Mouse (Mus musculus) neural tube, embryonic 12.5 days (tissue): ENCODE measurements around the gene Cdk5rap2. TPM values are rescaled to one million over a fixed set of nuclear protein-coding genes. Genes with fewer than 3 reads are reported as not detected.

Source experiments
- ATAC-seq: fragments of 200-750 bp; cut with Nextera tagmentation; 2 replicates; pipeline ENCODE4 v1.8.0; 2017; ENCODE audit warnings: low read depth, mild to moderate bottlenecking, moderate TSS enrichment, moderate library complexity; ENCODE audit not compliant: low FRiP score
- H3K27ac ChIP-seq: fragments of 300-500 bp; sonication (generic); 2 replicates; pipeline ENCODE4 v1.5.1; 2016
- H3K27me3 ChIP-seq: fragments of 300-500 bp; sonication (generic); replicated peaks from 2 replicates; pipeline ENCODE4 v1.6.1; 2016; ENCODE audit warnings: mild to moderate bottlenecking
- H3K36me3 ChIP-seq: fragments of 300-500 bp; sonication (generic); 2 replicates; pipeline ENCODE4 v1.6.1; 2016; ENCODE audit warnings: mild to moderate bottlenecking
- H3K4me1 ChIP-seq: fragments of 300-500 bp; sonication (generic); 2 replicates; pipeline ENCODE4 v1.6.1; 2016
- H3K4me2 ChIP-seq: fragments of 300-500 bp; sonication (generic); replicated peaks from 2 replicates; pipeline ENCODE4 v1.6.1; 2016; ENCODE audit warnings: mild to moderate bottlenecking
- H3K4me3 ChIP-seq: fragments of 300-500 bp; sonication (generic); 2 replicates; pipeline ENCODE4 v1.5.1; 2016
- H3K9ac ChIP-seq: fragments of 300-500 bp; sonication (generic); 2 replicates; pipeline ENCODE4 v1.6.1; 2016; ENCODE audit warnings: mild to moderate bottlenecking
- H3K9me3 ChIP-seq: fragments of 300-500 bp; sonication (generic); 2 replicates; pipeline ENCODE4 v1.6.1; 2016; ENCODE audit warnings: mild to moderate bottlenecking
- WGBS: fragments of 180-500 bp; shearing (Covaris S2); methylation state at CpG from one replicate; pipeline ENCODE4 v1.1.7; 2016; 5-methylcytosine and 5-hydroxymethylcytosine counted together
- polyA plus RNA-seq: library from polyadenylated mRNA; unstranded; fragments of >200 nt; fragmentation: Nextera tagmentation; extraction: Ambion mirVana; gene quantifications from 2 replicates; pipeline ENCODE4 v1.2.1, GENCODE M21; 2016

Cdk5rap2 gene
- polyA plus RNA-seq, 1 experiment from 2014 or later: 19.9 TPM

DNA sequence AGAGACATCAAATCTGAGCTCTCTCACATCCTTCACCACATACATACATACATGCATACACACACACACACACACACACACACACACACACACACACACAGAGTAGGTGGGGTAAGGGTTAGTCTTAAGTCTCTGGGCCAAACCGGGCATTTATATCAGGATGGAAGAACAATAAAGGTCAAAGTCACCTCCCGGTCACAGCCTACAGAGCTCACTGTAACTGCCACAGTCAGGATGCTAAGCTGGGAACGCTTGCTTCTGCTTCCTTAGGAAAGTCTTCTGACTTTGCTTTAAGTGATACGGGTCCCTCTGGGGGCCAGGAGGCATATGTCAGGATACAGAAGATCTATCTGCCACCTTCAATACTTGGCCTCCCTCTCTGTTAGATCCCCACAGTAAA, 75.2 kb downstream of the Cdk5rap2 start:
- WGBS: 73% methylated on average over 4 of the region's 4 CpGs

DNA sequence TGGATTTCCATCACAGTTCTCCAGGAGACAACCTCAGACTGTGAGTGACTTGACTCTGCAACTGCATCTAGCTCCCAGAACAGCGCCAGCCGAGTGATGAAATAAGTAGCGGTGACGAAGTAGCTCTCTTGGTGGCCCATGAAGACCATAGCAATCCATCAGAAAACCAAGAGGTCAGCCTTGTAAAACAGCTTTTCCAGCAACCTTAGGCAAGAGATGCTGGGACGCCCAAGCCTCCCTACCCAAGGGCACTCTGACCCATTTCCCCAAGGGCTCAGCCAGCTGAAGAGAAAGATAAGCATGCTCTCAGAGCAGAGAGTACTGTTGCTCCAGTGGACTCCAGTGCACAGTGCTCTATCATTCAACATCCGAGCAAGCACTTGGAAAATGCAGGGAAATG, 77.3 kb downstream of the Cdk5rap2 start:
- H3K4me3 ChIP-seq: no peak overlapping the region
- peaks cover 6% of the 10 kb centered on the region for H3K36me3 ChIP-seq
- no peaks in the 10 kb centered on the region for H3K4me1 ChIP-seq
- ATAC-seq: no peak
- no peak overlapping the region for H3K4me2 ChIP-seq
- WGBS: 87% methylated on average over 6 of the region's 6 CpGs
- no peaks in the 10 kb centered on the region for H3K9me3 ChIP-seq
- H3K9ac ChIP-seq: no peak overlapping the region
- H3K27me3 ChIP-seq: no peaks in the 10 kb centered on the region
- H3K27ac ChIP-seq: no peak overlapping the region

More for the DNA sequence above, 75.2 kb downstream of the Cdk5rap2 start:
- no peak overlapping the region for H3K4me2 ChIP-seq
- H3K4me3 ChIP-seq: no peak overlapping the region
- no peak overlapping the region for H3K9ac ChIP-seq
- H3K27me3 ChIP-seq: no peaks in the 10 kb centered on the region
- H3K27ac ChIP-seq: no peak overlapping the region
- no peaks in the 10 kb centered on the region for H3K4me1 ChIP-seq
- peaks cover 6% of the 10 kb centered on the region for H3K36me3 ChIP-seq
- ATAC-seq: no peak
- H3K9me3 ChIP-seq: no peaks in the 10 kb centered on the region

DNA sequence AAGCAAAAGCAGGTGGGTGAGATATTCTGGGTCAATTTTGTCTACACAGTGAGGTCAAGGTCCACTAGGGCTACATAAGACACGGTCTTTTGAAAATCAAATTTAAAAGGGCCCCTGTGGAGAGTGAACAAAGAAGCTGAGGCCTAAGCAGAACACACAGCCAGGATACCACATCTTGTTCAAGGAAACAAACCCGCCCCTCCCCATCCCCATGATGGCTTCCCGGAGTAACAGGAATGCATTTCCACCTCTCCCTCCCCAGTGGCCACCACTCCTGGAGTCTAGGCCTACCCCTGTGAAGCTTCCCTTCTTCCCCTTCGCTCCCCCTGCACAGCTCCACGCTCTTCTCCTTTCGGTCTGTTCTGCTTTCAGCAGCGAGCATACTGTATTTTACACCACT, 77.7 kb downstream of the Cdk5rap2 start:
- no peak overlapping the region for H3K27ac ChIP-seq
- no peaks in the 10 kb centered on the region for H3K27me3 ChIP-seq
- no peak overlapping the region for H3K4me2 ChIP-seq
- no peaks in the 10 kb centered on the region for H3K9me3 ChIP-seq
- ATAC-seq: no peak
- 65% methylated on average over 7 of the region's 7 CpGs for WGBS
- H3K9ac ChIP-seq: no peak overlapping the region
- no peak overlapping the region for H3K4me3 ChIP-seq
- H3K36me3 ChIP-seq: peaks cover 6% of the 10 kb centered on the region
- H3K4me1 ChIP-seq: no peaks in the 10 kb centered on the region

- Histone ChIP-seq H3K9ac (no peak overlapping the region), H3K27ac (no peak overlapping the region), H3K4me3 (no peak overlapping the region), H3K4me2 (no peak overlapping the region), H3K27me3 (no peaks in the 10 kb centered on the region), H3K9me3 (no peaks in the 10 kb centered on the region), H3K36me3 (no peaks in the 10 kb centered on the region), H3K4me1 (no peaks in the 10 kb centered on the region)
- 94% methylated on average over 6 of the region's 6 CpGs for WGBS
- no peak for ATAC-seq
Observed at GRCm38 (mm10) chr4:70331181-70331580, 79.1 kb downstream of the Cdk5rap2 start.

DNA sequence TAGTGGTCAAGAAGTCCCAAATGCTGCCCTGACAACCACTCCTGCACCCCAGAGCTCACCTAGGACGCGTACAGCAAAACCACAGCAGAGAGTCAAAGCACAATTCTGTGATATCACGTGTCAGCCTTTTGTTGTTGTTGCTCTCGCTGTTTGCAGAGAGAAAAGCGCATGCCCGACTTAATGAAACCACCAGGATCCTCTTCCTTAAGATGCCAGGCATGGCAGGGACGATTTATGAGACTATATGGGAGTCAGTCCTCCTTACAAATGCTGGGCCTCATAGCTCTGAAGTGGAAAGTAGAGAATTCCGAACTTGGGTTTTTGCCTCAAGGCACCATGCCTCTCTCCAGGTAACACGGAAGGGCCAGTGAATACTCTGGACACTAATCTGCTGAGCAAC, 82.2 kb downstream of the Cdk5rap2 start:
- Histone ChIP-seq H3K4me2 (no peak overlapping the region), H3K9ac (no peak overlapping the region), H3K9me3 (no peaks in the 10 kb centered on the region), H3K4me1 (no peaks in the 10 kb centered on the region), H3K27me3 (no peaks in the 10 kb centered on the region), H3K36me3 (no peaks in the 10 kb centered on the region), H3K27ac (no peak overlapping the region), H3K4me3 (no peak overlapping the region)
- no peak for ATAC-seq
- WGBS: 88% methylated on average over 9 of the region's 9 CpGs

DNA sequence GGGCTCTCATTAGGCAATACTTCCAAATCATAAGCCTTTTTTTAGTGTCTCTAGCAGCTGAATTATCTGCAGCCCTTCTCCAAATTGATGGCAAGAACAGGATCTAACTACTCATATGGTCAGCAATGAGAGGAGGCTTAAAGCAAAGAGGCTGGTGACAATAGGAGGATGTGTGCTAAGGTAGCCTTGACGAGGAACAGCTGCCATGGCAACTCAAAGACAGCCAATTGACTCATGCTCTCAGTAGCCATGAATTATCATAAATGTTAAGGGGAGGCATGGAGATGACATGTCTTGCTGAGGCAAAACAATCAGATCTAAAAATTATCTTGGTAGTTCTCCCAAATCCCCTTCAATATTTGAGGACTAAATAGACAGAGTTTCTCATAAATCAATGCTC, 82.8 kb downstream of the Cdk5rap2 start:
- Histone ChIP-seq H3K4me1 (no peaks in the 10 kb centered on the region), H3K9ac (no peak overlapping the region), H3K36me3 (no peaks in the 10 kb centered on the region), H3K27me3 (no peaks in the 10 kb centered on the region), H3K27ac (no peak overlapping the region), H3K4me2 (no peak overlapping the region), H3K4me3 (no peak overlapping the region), H3K9me3 (no peaks in the 10 kb centered on the region)
- 62% methylated on average over 1 of the region's 1 CpGs for WGBS
- ATAC-seq: no peak

GRCm38 (mm10) chr4:70321586-70321985, 88.7 kb downstream of the Cdk5rap2 start:
- Histone ChIP-seq H3K9ac (no peak overlapping the region), H3K9me3 (no peaks in the 10 kb centered on the region), H3K27ac (no peak overlapping the region), H3K4me2 (no peak overlapping the region), H3K27me3 (no peaks in the 10 kb centered on the region), H3K4me3 (no peak overlapping the region), H3K36me3 (peaks cover 9% of the 10 kb centered on the region; the same call in 1 of the 2 replicates), H3K4me1 (no peaks in the 10 kb centered on the region)
- ATAC-seq: no peak
- WGBS: 92% methylated on average over 1 of the region's 1 CpGs

- WGBS: 92% methylated on average over 4 of the region's 4 CpGs
- Histone ChIP-seq H3K36me3 (peaks cover 28% of the 10 kb centered on the region), H3K4me1 (no peaks in the 10 kb centered on the region), H3K9ac (no peak overlapping the region), H3K27me3 (no peaks in the 10 kb centered on the region), H3K27ac (no peak overlapping the region), H3K4me2 (no peak overlapping the region), H3K4me3 (no peak overlapping the region), H3K9me3 (no peaks in the 10 kb centered on the region)
- no peak for ATAC-seq
Observed at GRCm38 (mm10) chr4:70312170-70312569, 98.1 kb downstream of the Cdk5rap2 start.

- 68% methylated on average over 5 of the region's 5 CpGs for WGBS
- H3K27me3 ChIP-seq: no peaks in the 10 kb centered on the region
- H3K9me3 ChIP-seq: no peaks in the 10 kb centered on the region
- peaks cover 21% of the 10 kb centered on the region for H3K36me3 ChIP-seq
- peak; percentile 63 for ATAC-seq
- no peak overlapping the region for H3K4me3 ChIP-seq
- H3K4me1 ChIP-seq: no peaks in the 10 kb centered on the region
- H3K27ac ChIP-seq: no peak overlapping the region
- H3K4me2 ChIP-seq: no peak overlapping the region
- no peak overlapping the region for H3K9ac ChIP-seq
Observed at GRCm38 (mm10) chr4:70311530-70311929, 98.7 kb downstream of the Cdk5rap2 start.

GRCm38 (mm10) chr4:70307230-70307629, 103.0 kb downstream of the Cdk5rap2 start:
- Histone ChIP-seq H3K4me3 (no peak overlapping the region), H3K4me2 (no peak overlapping the region), H3K9me3 (no peaks in the 10 kb centered on the region), H3K9ac (no peak overlapping the region), H3K4me1 (no peaks in the 10 kb centered on the region), H3K27me3 (no peaks in the 10 kb centered on the region), H3K27ac (no peak overlapping the region), H3K36me3 (no peaks in the 10 kb centered on the region; the same call in 1 of the 2 replicates)
- ATAC-seq: peak; percentile 48; the same call in 1 of the 2 replicates
- 71% methylated on average over 4 of the region's 4 CpGs for WGBS

DNA sequence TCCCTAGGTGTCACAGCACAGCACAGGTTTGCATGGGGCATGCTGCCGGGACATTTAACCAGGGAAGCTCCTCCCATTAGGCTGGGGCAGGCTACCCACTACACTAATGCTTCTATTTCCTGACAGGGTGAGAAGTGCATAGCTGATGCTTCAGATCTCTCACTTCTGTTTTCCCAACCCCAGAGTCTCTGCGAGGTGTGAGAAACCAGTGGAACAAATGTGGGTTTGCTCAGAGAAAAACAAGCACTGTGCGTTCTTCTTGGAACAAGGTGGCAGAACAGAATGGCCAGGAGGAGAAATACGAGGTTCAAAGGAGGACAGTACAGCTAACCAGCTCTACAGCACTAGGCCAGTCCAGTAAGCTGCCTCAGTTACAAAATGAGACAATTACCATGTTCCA, 106.4 kb downstream of the Cdk5rap2 start:
- Histone ChIP-seq H3K27ac (no peak overlapping the region), H3K9me3 (no peaks in the 10 kb centered on the region), H3K36me3 (peaks cover 13% of the 10 kb centered on the region), H3K4me1 (no peaks in the 10 kb centered on the region), H3K4me2 (no peak overlapping the region), H3K27me3 (no peaks in the 10 kb centered on the region), H3K9ac (no peak overlapping the region), H3K4me3 (no peak overlapping the region)
- WGBS: 72% methylated on average over 4 of the region's 4 CpGs
- ATAC-seq: no peak

- H3K27ac ChIP-seq: no peak overlapping the region
- no peaks in the 10 kb centered on the region for H3K27me3 ChIP-seq
- no peak overlapping the region for H3K9ac ChIP-seq
- no peaks in the 10 kb centered on the region for H3K4me1 ChIP-seq
- no peak overlapping the region for H3K4me2 ChIP-seq
- no peaks in the 10 kb centered on the region for H3K9me3 ChIP-seq
- ATAC-seq: no peak
- H3K4me3 ChIP-seq: no peak overlapping the region
- 90% methylated on average over 9 of the region's 9 CpGs for WGBS
- H3K36me3 ChIP-seq: peaks cover 25% of the 10 kb centered on the region
Observed at GRCm38 (mm10) chr4:70301187-70301586, 109.1 kb downstream of the Cdk5rap2 start.

- Histone ChIP-seq H3K27ac (no peak overlapping the region), H3K4me2 (no peak overlapping the region), H3K4me1 (no peaks in the 10 kb centered on the region), H3K4me3 (no peak overlapping the region), H3K9ac (no peak overlapping the region), H3K9me3 (no peaks in the 10 kb centered on the region), H3K36me3 (peaks cover 8% of the 10 kb centered on the region; the same call in 1 of the 2 replicates), H3K27me3 (no peaks in the 10 kb centered on the region)
- WGBS: 81% methylated on average over 6 of the region's 6 CpGs
- ATAC-seq: no peak
Observed at GRCm38 (mm10) chr4:70289361-70289760, 120.9 kb downstream of the Cdk5rap2 start.
